Mouse (Mus musculus) stomach, embryonic 16.5 days (tissue): Measurements from ENCODE around the gene Slc22a22. TPM values are rescaled to one million over a fixed set of nuclear protein-coding genes. Genes with fewer than 3 reads are reported as not detected.
"Not testable (repeated sequence)": the region's sequence is repeated elsewhere in the genome, so short reads cannot be mapped to it uniquely, and the experiment has no call there.

Experiments
- ATAC-seq: fragments of 200-750 bp; cut with Nextera tagmentation; 2 replicates; pipeline ENCODE4 v1.8.0; 2017; ENCODE audit warnings: moderate number of reproducible peaks, moderate TSS enrichment; ENCODE audit not compliant: insufficient read depth, low FRiP score
- H3K27ac ChIP-seq: fragments of 300-500 bp; sonication (generic); 2 replicates; pipeline ENCODE4 v1.5.1; 2014; ENCODE audit warnings: low read length
- H3K27me3 ChIP-seq: fragments of 300-500 bp; sonication (generic); 2 replicates; pipeline ENCODE4 v1.6.1; 2014; ENCODE audit warnings: low read length, control low read depth, mixed read lengths; ENCODE audit not compliant: control insufficient read depth, insufficient read depth
- H3K36me3 ChIP-seq: fragments of 300-500 bp; sonication (generic); 2 replicates; pipeline ENCODE4 v1.6.1; 2014; ENCODE audit warnings: low read length; ENCODE audit not compliant: control insufficient read depth, insufficient read depth
- H3K4me1 ChIP-seq: fragments of 300-500 bp; sonication (generic); 2 replicates; pipeline ENCODE4 v1.6.1; 2014; ENCODE audit warnings: low read length, control low read depth, mixed read lengths; ENCODE audit not compliant: control insufficient read depth, insufficient read depth
- H3K4me2 ChIP-seq: fragments of 300-500 bp; sonication (generic); 2 replicates; pipeline ENCODE4 v1.6.1; 2014; ENCODE audit warnings: low read depth, low read length, mixed read lengths
- H3K4me3 ChIP-seq: fragments of 300-500 bp; sonication (generic); replicated peaks from 2 replicates; pipeline ENCODE4 v1.5.1; 2014; ENCODE audit warnings: mild to moderate bottlenecking, low read length
- H3K9ac ChIP-seq: fragments of 300-500 bp; sonication (generic); 2 replicates; pipeline ENCODE4 v1.6.1; 2014; ENCODE audit warnings: low read length
- H3K9me3 ChIP-seq: fragments of 300-500 bp; sonication (generic); replicated peaks from 2 replicates; pipeline ENCODE4 v1.6.1; 2016; ENCODE audit warnings: low read length, control low read depth; ENCODE audit not compliant: control insufficient read depth
- WGBS: fragments of 180-500 bp; shearing (Covaris S2); extraction: QIAGEN DNeasy Blood & Tissue Kit; methylation state at CpG from one replicate; pipeline ENCODE4 v1.1.7; 2014; 5-methylcytosine and 5-hydroxymethylcytosine counted together
- polyA plus RNA-seq: library from polyadenylated mRNA; unstranded; fragments of >200 nt; fragmentation: Nextera tagmentation; extraction: Ambion mirVana; gene quantifications from 2 replicates; pipeline ENCODE4 v1.2.1, GENCODE M21; 2015

The Slc22a22 gene
- polyA plus RNA-seq, 1 experiment from 2014 or later, result not detected

DNA sequence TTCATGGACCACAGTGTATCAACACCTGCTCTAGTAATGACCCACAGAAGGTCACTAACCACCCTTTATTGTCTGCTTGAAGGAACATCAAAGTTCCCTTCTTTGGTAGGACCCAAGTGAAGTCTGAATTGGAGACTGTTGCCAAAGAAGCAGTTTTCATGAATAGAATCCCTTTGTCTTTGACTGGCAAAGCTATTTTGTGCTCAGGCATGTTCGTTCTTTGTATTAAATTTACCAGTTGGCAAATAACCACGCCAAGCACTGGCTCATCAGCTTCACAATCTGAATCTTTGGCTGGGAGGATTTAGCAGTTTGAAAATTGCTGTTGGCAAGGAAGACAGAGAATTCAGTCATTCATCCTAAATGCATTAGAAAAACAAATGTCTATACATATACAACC, 160.9 kb downstream of the Slc22a22 start:
- Histone ChIP-seq H3K27me3 (no peaks in the 10 kb centered on the region), H3K4me3 (no peak overlapping the region), H3K9me3 (no peaks in the 10 kb centered on the region), H3K36me3 (no peaks in the 10 kb centered on the region), H3K4me1 (no peaks in the 10 kb centered on the region), H3K4me2 (no peak overlapping the region), H3K27ac (no peak overlapping the region), H3K9ac (no peak overlapping the region)
- no peak for ATAC-seq
- 86% methylated on average over 2 of the region's 2 CpGs for WGBS

GRCm38 (mm10) chr15:57302710-57303109, 174.7 kb downstream of the Slc22a22 start:
- no peaks in the 10 kb centered on the region for H3K36me3 ChIP-seq

DNA sequence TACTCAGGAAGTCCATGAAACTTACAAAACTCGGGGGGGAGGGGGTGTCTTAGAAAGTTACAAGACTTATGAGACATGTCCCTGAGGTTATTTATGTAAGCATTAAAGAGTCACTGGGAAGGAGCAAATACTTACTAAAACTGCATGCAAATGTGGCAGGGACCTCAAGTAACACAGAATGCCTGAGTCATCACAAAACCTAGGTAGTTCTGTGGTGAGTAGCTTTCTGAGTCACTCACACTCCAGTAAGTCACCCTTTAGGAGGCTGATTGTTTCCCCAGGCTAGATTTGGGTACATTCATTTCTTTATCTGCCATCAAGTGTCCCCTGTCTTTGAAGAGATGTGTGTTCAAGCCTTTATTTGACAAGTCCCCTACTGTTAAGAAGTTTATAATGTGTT, 198.9 kb downstream of the Slc22a22 start:
- 58% methylated on average over 1 of the region's 1 CpGs for WGBS
- Histone ChIP-seq H3K4me1 (no peaks in the 10 kb centered on the region), H3K4me3 (no peak overlapping the region), H3K4me2 (no peak overlapping the region), H3K36me3 (no peaks in the 10 kb centered on the region), H3K9ac (no peak overlapping the region), H3K27ac (no peak overlapping the region), H3K27me3 (no peaks in the 10 kb centered on the region), H3K9me3 (no peaks in the 10 kb centered on the region)
- ATAC-seq, result no peak

More at GRCm38 (mm10) chr15:57302710-57303109, 174.7 kb downstream of the Slc22a22 start:
- Histone ChIP-seq H3K27me3 (no peaks in the 10 kb centered on the region), H3K9me3 (no peaks in the 10 kb centered on the region), H3K4me3 (no peak overlapping the region), H3K4me1 (no peaks in the 10 kb centered on the region), H3K27ac (no peak overlapping the region), H3K9ac (no peak overlapping the region), H3K4me2 (no peak overlapping the region)
- no peak for ATAC-seq
- 65% methylated on average over 1 of the region's 1 CpGs for WGBS

- no peak for ATAC-seq
- no peaks in the 10 kb centered on the region for H3K36me3 ChIP-seq
- no peak overlapping the region for H3K4me2 ChIP-seq
- no peaks in the 10 kb centered on the region for H3K4me1 ChIP-seq
- no peaks in the 10 kb centered on the region for H3K9me3 ChIP-seq
- no peaks in the 10 kb centered on the region for H3K27me3 ChIP-seq
- H3K9ac ChIP-seq, result no peak overlapping the region
- no peak overlapping the region for H3K27ac ChIP-seq
- no peak overlapping the region for H3K4me3 ChIP-seq
Measured at GRCm38 (mm10) chr15:57276411-57276810, 201.0 kb downstream of the Slc22a22 start.

DNA sequence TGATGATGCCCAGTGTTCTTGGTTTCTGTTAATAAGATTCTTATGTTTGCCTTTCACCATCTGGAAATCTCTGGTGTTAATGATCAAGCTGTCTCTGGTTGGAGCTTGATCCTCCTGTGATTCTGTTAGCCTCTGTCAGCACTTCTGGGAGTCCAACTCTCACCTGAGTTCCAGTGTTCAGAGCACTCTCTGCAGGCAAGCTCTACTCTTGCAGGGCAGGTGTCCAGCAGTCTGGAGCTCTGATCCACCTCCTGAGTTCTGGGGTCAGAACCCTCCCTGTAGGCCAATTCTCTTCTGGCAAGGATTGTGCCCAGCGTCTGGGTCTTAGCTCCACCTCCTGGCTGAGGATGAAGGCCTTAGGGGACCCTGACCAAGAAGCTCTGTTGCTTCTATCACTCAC, 237.4 kb downstream of the Slc22a22 start:
- not testable (repeated sequence) for H3K9ac ChIP-seq, H3K4me1 ChIP-seq

DNA sequence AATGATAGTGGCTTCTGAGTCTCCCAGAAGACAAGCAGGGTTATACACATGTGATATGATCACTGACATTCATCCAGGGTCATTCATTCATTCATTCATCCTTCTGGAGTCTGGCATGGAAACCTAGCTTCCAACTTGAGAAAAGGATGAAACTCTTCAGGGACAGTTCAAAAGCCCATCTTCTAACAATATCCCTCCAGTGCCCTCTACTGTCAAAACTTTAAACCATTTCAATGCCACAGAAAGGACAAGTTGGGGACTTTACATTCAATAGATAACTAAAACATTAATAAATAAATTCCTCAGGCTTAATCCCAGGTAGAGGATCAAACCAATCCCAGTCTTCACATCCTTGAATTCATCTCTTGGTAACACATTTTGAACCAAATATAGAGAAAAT, 247.0 kb downstream of the Slc22a22 start:
- Histone ChIP-seq H3K27me3 (no peaks in the 10 kb centered on the region), H3K36me3 (no peaks in the 10 kb centered on the region), H3K4me3 (no peak overlapping the region), H3K9ac (no peak overlapping the region), H3K9me3 (no peaks in the 10 kb centered on the region), H3K4me1 (no peaks in the 10 kb centered on the region), H3K27ac (no peak overlapping the region), H3K4me2 (no peak overlapping the region)
- ATAC-seq, result no peak

More for the DNA sequence above, 237.4 kb downstream of the Slc22a22 start:
- not testable (repeated sequence) for H3K4me2 ChIP-seq, H3K4me3 ChIP-seq, H3K9me3 ChIP-seq, H3K27ac ChIP-seq, H3K36me3 ChIP-seq, ATAC-seq, H3K27me3 ChIP-seq
- WGBS, result 70% methylated on average over 1 of the region's 1 CpGs

GRCm38 (mm10) chr15:57205315-57205714, 272.1 kb downstream of the Slc22a22 start:
- Histone ChIP-seq H3K4me3 (no peak overlapping the region), H3K4me2 (no peak overlapping the region), H3K9ac (no peak overlapping the region), H3K9me3 (no peaks in the 10 kb centered on the region), H3K27me3 (no peaks in the 10 kb centered on the region), H3K27ac (no peak overlapping the region), H3K36me3 (no peaks in the 10 kb centered on the region), H3K4me1 (no peaks in the 10 kb centered on the region)
- no peak for ATAC-seq
- 36% methylated on average over 3 of the region's 3 CpGs for WGBS

DNA sequence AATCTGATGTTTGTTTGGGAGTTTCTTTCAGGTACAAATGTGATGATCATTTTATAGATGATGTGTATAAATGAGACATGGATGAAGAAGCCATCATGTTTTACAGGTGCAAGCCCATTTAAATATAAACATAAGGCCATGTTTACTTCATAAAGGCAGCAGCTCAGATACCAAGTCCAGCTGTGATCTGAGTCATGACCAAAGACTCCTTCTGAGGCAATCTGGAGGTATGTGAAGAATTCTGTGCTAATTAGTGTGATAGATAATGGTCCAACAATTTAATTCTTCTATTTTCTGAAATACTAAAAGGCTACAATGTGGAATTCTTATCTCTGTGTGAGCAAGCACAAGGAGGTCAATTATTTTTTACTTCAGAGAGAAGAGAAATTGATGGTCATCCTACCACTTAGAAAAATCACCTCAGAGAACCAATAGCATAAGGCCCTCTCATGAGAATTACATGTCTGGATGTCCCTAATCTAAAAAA, 272.9 kb downstream of the Slc22a22 start:
- Histone ChIP-seq H3K4me1 (no peaks in the 10 kb centered on the region), H3K36me3 (no peaks in the 10 kb centered on the region), H3K9me3 (no peaks in the 10 kb centered on the region), H3K27me3 (no peaks in the 10 kb centered on the region), H3K4me3 (no peak overlapping the region), H3K27ac (no peak overlapping the region), H3K9ac (no peak overlapping the region), H3K4me2 (no peak overlapping the region)
- ATAC-seq, result no peak
